Mouse (Mus musculus) lung, embryonic 16.5 days (tissue): Measurements from ENCODE around the gene Lrrc10. TPM values are rescaled to one million over a fixed set of nuclear protein-coding genes. Genes with fewer than 3 reads are reported as not detected.

Source experiments
- ATAC-seq: fragments of 200-750 bp; cut with Nextera tagmentation; 2 replicates; pipeline ENCODE4 v1.8.0; 2017; ENCODE audit warnings: low read depth, mild to moderate bottlenecking, moderate library complexity
- H3K27ac ChIP-seq: fragments of 300-500 bp; sonication (generic); 2 replicates; pipeline ENCODE4 v1.5.1; 2014; ENCODE audit warnings: mild to moderate bottlenecking, control low read depth, low read length
- H3K27me3 ChIP-seq: fragments of 300-500 bp; sonication (generic); 2 replicates; pipeline ENCODE4 v1.6.1; 2014; ENCODE audit warnings: low read depth, low read length, mixed read lengths; ENCODE audit not compliant: control insufficient read depth, insufficient read depth
- H3K36me3 ChIP-seq: fragments of 300-500 bp; sonication (generic); 2 replicates; pipeline ENCODE4 v1.6.1; 2014; ENCODE audit warnings: low read length; ENCODE audit not compliant: control insufficient read depth, insufficient read depth
- H3K4me1 ChIP-seq: fragments of 300-500 bp; sonication (generic); replicated peaks from 2 replicates; pipeline ENCODE4 v1.6.1; 2014; ENCODE audit warnings: low read length, mixed read lengths; ENCODE audit not compliant: control insufficient read depth, insufficient read depth
- H3K4me2 ChIP-seq: fragments of 300-500 bp; sonication (generic); 2 replicates; pipeline ENCODE4 v1.6.1; 2014; ENCODE audit warnings: low read depth, low read length, control low read depth
- H3K4me3 ChIP-seq: fragments of 300-500 bp; sonication (generic); 2 replicates; pipeline ENCODE4 v1.5.1; 2014; ENCODE audit warnings: mild to moderate bottlenecking, low read length, control low read depth
- H3K9ac ChIP-seq: fragments of 300-500 bp; sonication (generic); 2 replicates; pipeline ENCODE4 v1.6.1; 2014; ENCODE audit warnings: low read length, control low read depth
- H3K9me3 ChIP-seq: fragments of 300-500 bp; sonication (generic); 2 replicates; pipeline ENCODE4 v1.6.1; 2016; ENCODE audit warnings: low read length; ENCODE audit not compliant: control insufficient read depth
- WGBS: fragments of 180-500 bp; shearing (Covaris S2); extraction: QIAGEN DNeasy Blood & Tissue Kit; methylation state at CpG from one replicate; pipeline ENCODE4 v1.1.7; 2014; 5-methylcytosine and 5-hydroxymethylcytosine counted together
- polyA plus RNA-seq: library from polyadenylated mRNA; unstranded; fragments of >200 nt; fragmentation: Nextera tagmentation; extraction: Ambion mirVana; gene quantifications from 2 replicates; pipeline ENCODE4 v1.2.1, GENCODE M21; 2015

The Lrrc10 gene
- polyA plus RNA-seq, 1 experiment from 2014 or later: 0.65 TPM

DNA sequence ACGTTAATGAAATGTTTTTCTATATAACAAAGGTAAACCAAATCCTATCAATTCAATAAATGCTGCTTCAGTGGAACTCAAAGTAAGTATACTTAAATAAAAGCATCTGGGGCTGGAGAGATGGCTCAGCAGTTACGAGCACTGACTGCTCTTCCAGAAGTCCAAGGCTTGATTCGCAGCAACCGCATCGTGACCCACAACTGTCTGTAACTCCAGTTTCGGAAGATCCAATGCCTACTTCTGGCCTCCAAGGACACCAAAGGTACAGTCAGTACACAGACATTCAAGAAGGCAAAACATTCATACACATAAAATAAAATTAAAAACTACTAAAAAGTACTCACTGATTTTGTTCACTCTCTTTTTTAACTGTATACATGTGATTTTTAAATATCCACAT, 51.0 kb downstream of the Lrrc10 start:
- H3K9ac ChIP-seq: no peak overlapping the region
- H3K4me3 ChIP-seq: no peak overlapping the region
- H3K4me2 ChIP-seq: no peak overlapping the region
- H3K27ac ChIP-seq: no peak overlapping the region
- 83% methylated on average over 6 of the region's 6 CpGs for WGBS
- H3K4me1 ChIP-seq: peaks cover 18% of the 10 kb centered on the region
- no peak for ATAC-seq
- no peaks in the 10 kb centered on the region for H3K27me3 ChIP-seq
- H3K36me3 ChIP-seq: no peaks in the 10 kb centered on the region
- H3K9me3 ChIP-seq: no peaks in the 10 kb centered on the region

Other genes starting within 250 kb of the Lrrc10 start
- 0.08 TPM in 1 of 2 replicates, not detected in the other for gene Myrfl, start 148.4 kb upstream of the Lrrc10 start, polyA plus RNA-seq
- 31.6 and 33.8 TPM in 2 replicates for gene Rab3ip, start 94.6 kb upstream of the Lrrc10 start, polyA plus RNA-seq
- not detected in 2 replicates for gene Gm10271, start 72.7 kb upstream of the Lrrc10 start, polyA plus RNA-seq
- 0.15 and 0.21 TPM in 2 replicates for gene Best3, start 59.0 kb upstream of the Lrrc10 start, polyA plus RNA-seq
- 213 and 228 TPM in 2 replicates for gene Cct2, start 18.5 kb downstream of the Lrrc10 start, polyA plus RNA-seq
- gene Frs2, start 103.2 kb downstream of the Lrrc10 start, polyA plus RNA-seq: 19.4 and 20.8 TPM in 2 replicates
- gene Yeats4, start 179.2 kb downstream of the Lrrc10 start, polyA plus RNA-seq: 53.2 and 56.5 TPM in 2 replicates
- 0.20 TPM in 1 of 2 replicates, not detected in the other for gene 9530003J23Rik, start 193.4 kb downstream of the Lrrc10 start, polyA plus RNA-seq
- 207 and 250 TPM in 2 replicates for gene Lyz2, start 237.0 kb downstream of the Lrrc10 start, polyA plus RNA-seq
- gene Lyz1, start 247.5 kb downstream of the Lrrc10 start, polyA plus RNA-seq: 2.5 and 5.5 TPM in 2 replicates